Mouse (Mus musculus) kidney, adult 2 months (tissue): ENCODE data around the gene Syt15.

ENCODE experiments used
- CTCF ChIP-seq: fragments of 200-500 bp; conservative IDR thresholded peaks from 2 replicates; pipeline ENCODE4 v1.5.1; 2011; ENCODE audit warnings: low read depth, mild to moderate bottlenecking, control low read depth, low read length, moderate library complexity, mixed read lengths; ENCODE audit not compliant: insufficient read depth, insufficient read length
- POLR2A ChIP-seq: fragments of 200-500 bp; IDR thresholded peaks from one replicate; pipeline ENCODE4 v1.6.1; 2011; ENCODE audit warnings: low read depth, low read length, control low read depth

GRCm38 (mm10) chr14:34240676-34241075, 21.3 kb downstream of the Syt15 start:
- TF ChIP-seq CTCF (no peak), POLR2A (no peak)
